Mouse (Mus musculus): Measurements from ENCODE around the gene Ipo7.
"Not testable (repeated sequence)": the region's sequence is repeated elsewhere in the genome, so short reads cannot be mapped to it uniquely, and the experiment has no call there.

Ipo7 gene

GRCm38 (mm10) chr7:110018117-110018630 is at the start of gene Ipo7:
Ipo7 (plus strand) TSS chr7:110018274.
- peak; percentile 97 for DNase-seq (ENCODE audit: low spot score)

DNA sequence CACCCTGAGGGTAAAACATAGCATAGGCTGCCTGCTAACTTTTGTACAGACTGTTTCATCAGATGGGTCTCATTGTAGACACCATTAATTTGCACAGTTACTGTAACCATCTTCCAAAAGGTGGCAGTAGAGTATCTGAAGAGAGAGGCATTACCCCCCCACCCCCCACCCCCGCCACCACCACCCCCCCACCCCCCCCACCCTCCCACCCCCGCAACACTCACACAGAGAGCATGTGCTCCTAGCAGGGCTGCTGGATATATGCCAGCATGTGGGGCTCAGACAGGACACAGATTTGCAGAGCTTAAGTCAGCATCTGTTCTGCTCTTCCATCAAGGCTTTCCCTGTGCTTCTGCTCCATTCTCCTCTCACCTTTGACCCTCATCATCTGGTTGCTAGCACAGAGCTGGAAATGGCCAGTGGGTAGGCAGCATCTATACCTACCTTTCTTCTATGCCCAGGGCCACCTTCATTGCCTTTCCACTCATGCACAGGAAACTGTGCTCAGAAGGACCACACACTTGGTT is 49.1 kb upstream of the Ipo7 start:
- DNase-seq (ENCODE audit: low spot score), result peak; percentile 58

DNA sequence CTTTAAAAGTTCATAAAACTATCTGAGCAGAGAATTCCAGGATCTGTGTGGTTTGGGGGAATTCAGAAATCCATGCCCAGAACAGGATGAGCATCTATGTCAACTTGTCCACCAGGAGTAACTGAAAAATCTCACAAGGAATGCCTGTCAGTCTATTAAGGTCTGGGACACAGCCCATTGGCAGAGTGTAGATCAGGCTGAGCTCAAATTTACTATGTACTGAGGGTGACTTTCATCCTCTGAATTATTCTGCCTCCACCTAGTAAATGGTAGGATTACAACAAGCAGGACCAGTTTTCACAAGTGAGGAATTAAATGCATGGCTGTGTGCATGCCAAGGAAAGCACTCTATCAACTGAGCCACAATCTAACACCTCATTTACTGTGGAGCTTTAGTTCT is 48.5 kb upstream of the Ipo7 start:
- no peak for DNase-seq (ENCODE audit: low spot score)

DNA sequence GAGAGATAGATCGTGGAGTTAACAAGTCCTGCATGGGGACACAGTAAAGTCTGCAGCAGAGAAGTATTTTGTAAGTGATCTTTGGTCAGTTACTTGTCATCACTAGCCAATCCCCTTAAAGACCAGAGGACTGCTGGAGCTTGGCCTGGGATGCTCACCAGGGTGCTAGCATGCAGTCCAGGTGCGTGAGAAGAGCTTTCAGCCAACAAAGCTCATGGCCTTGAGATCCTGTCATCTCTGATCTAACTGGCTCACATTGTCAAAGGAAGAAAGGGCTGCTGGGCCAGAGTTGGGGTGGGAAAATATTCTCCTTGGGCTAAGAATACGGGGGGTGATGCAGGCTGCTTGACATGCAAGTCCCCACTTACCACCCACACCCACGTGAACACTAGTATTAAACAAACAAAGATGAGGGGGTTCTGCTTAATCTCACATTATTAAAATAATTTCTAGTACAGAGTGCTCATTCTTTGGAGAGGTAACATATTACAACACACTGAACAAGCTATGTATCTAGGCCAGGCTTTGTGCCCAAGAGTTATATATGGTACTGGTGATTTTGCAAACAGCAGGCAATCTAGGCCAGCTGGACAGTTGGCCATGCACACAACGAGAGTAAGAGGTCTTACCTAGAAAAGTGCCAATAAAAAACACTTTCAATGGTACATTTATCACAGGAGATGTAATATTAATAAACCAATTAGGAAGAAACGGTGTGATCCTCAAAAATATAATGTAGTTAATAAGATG is 41.9 kb upstream of the Ipo7 start:
- no peak for DNase-seq (ENCODE audit: low spot score)

GRCm38 (mm10) chr7:109977131-109977530 is 40.9 kb upstream of the Ipo7 start:
- DNase-seq (ENCODE audit: low spot score), result not testable (repeated sequence)

DNA sequence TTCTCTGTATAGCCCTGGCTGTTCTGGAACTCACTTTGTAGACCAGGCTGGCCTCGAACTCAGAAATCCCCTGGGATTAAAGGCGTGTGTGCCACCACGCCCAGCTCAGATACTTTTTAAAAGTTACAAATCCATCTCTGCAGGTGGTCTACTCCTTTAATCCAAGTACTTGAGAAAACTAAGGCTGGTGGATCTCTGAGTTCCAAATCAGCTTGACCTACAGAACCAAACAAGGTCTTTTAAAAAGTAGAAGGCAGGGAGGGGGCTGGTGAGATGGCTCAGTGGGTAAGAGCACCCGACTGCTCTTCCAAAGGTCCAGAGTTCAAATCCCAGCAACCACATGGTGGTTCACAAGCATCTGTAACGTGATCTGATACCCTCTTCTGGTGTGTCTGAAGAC is 33.5 kb upstream of the Ipo7 start:
- DNase-seq (ENCODE audit: low spot score), result not testable (repeated sequence)

- DNase-seq (ENCODE audit: low spot score), result peak; percentile 18
These were observed 32.4 kb upstream of the Ipo7 start for GRCm38 (mm10) chr7:109985661-109986132.

- DNase-seq (ENCODE audit: low spot score), result peak; percentile 99
These were observed 31.9 kb upstream of the Ipo7 start for GRCm38 (mm10) chr7:109986133-109986669.

- not testable (repeated sequence) for DNase-seq (ENCODE audit: low spot score)
These were observed 31.3 kb upstream of the Ipo7 start, which contains the start of gene Tmem41b for GRCm38 (mm10) chr7:109986775-109987174. Tmem41b (minus strand) TSS chr7:109986929.

DNA sequence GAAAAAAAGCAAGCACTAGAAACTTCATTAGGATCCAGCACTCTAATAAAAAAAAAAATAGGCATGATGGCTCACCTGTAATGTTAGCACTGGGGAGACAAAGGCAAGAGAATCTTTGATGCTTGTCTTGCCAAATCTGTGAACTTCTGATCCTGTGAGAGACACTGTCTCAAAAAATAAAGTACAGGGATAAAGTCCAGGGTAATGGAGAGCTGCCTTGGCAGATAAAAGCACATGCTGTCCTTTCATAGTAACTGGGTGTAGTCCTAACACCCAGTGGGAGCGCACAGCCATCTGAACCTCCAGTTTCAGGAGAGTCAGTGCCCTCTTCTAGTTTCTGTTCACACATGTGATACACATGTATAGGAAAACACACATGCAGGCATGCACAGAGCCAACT is 26.8 kb upstream of the Ipo7 start:
- no peak for DNase-seq (ENCODE audit: low spot score)

GRCm38 (mm10) chr7:109993157-109993959 is 24.7 kb upstream of the Ipo7 start:
- DNase-seq (ENCODE audit: low spot score), result no peak

DNA sequence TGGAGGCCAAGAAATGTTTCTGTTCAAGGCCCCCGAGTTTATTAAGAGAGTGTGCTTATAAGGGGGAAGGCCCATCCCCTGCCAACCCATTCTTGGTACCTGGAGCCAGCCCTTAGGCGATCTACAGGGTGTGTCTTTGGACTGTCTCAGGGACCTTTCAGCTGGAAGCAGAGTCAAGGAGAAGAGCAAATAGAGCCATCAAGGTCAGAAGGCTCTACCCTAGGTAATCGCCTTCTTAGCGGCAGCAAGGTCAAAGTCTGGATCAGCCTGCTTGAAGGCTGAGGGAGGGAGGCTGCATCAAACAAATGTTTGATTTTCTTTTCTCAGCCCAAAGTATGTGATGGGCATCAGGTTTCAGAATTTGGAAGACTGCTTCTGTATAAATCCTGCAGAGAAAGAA is 19.7 kb upstream of the Ipo7 start:
- no peak for DNase-seq (ENCODE audit: low spot score)

DNA sequence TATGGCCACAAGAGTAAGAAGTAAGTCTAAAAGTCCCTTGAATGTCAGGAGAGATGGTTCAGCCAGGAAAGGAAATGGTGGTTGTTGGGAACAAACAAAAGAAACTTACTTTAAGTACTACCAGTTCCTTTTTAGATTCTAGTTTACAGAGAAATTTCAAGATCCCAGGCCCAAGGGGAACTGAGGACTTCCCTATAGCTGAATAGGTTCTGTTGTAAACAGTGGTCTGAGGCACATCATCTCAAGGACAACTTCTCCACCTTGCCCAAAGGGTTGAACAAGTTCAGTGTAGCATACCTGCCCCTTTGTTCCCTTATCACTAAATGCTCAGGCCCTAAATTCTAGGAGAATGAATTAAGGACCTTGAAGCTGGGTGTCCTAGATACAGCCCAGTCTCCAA is 16.0 kb upstream of the Ipo7 start:
- DNase-seq (ENCODE audit: low spot score), result no peak

- peak; percentile 78 for DNase-seq (ENCODE audit: low spot score)
These were observed 15.1 kb upstream of the Ipo7 start for GRCm38 (mm10) chr7:110002968-110003367.

DNA sequence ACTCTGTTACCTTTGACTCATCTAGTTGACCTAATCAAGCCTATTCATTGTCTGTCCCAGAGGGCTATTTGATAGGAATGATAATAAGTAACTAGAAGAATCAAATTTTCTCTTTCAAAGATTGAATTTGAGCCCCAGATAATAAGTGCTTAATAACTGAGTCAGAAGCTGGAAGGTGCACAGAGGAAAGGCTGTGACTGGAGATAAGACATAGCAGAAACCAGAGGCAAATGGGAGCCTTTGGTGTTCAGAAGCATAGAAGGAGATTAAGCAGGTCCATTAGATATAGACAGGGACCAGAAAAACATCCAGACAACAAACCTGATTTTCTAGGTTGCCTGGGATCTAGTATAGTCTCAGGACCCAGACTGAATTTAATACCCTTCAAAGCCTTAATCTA is 12.1 kb upstream of the Ipo7 start:
- DNase-seq (ENCODE audit: low spot score), result no peak

GRCm38 (mm10) chr7:110006471-110007195 is 11.4 kb upstream of the Ipo7 start:
- DNase-seq (ENCODE audit: low spot score), result no peak

DNA sequence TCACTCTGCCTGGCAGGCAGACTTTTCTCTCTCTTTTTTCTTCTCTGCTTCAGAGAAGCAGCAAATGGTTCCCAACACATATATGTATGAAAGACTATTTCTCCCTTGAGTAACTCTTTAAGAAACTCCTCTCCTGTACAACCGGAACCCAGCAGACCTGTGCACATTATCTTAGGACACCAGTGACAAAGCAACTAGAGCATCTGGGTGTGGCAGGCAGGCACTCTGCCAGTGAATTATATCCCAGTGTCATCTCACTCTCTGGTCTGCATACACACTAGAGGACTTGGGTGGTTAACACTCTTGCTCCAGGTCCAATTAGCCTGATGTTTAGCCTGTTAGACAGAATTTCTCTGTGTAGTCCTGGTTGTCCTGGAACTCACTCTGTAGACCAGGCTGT is 9.6 kb upstream of the Ipo7 start:
- DNase-seq (ENCODE audit: low spot score), result no peak

DNA sequence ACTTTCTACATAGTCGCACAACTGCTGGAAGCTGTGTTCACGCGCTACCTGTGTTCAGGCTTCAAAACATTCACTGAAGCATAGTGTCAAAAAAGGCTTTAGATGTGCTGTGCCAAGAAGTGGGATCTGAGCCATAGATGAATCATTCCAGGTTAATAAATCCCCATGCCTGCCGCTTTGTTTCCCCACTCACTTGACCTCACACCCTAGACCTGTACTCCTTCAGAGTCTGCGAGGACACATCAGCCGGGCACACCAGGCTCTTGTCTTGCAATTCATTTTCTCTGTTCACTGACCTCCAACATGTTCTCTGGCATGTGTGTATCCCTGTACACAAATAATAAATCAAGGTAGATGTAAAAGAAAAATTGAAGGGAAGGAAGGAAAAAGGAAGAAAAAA is 9.0 kb upstream of the Ipo7 start:
- DNase-seq (ENCODE audit: low spot score), result no peak

DNA sequence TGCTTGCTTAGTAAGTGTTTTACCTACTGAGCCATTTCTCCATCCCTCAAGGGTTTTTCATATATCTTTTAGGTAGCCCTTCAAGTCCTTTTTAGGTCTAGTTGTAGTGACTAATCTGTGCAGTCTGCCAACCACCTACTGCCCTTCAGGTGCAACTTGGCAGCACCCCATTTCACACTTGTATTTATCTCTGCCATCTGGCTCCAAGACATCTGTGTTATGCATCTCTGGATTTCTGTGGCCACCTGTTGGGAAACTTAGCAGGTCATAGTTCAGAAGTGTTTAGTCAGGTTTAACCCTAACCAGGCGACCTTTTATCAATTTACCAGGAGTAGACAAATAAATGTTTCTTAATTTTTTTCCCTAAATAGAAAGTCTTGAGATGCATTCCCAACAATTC is 6.7 kb upstream of the Ipo7 start:
- DNase-seq (ENCODE audit: low spot score), result no peak

DNA sequence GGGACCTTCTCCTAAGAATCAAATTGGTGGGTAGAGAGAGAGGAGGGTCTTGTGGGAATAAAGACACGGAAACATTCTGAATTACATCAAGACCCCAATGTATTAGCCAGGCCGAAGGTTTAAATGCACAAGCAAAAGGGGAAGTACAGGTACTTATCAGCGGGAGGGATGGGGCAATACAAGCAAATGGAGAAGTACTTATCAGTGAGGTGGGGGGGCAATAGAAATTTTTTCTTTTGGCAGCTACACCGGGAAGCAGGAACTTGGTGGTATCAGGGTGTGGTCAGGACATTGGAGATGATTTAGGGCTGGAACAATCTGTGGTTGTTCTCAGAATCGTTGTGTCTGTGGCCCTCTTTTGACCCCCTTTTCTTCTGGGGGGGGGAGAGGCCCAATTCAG is 3.8 kb upstream of the Ipo7 start:
- no peak for DNase-seq (ENCODE audit: low spot score)

- DNase-seq (ENCODE audit: low spot score), result peak; percentile 40
These were observed 783 bp downstream of the Ipo7 start for GRCm38 (mm10) chr7:110018631-110019482.
